Mouse (Mus musculus): ENCODE measurements around the gene Rxrb.

The Rxrb gene

DNA sequence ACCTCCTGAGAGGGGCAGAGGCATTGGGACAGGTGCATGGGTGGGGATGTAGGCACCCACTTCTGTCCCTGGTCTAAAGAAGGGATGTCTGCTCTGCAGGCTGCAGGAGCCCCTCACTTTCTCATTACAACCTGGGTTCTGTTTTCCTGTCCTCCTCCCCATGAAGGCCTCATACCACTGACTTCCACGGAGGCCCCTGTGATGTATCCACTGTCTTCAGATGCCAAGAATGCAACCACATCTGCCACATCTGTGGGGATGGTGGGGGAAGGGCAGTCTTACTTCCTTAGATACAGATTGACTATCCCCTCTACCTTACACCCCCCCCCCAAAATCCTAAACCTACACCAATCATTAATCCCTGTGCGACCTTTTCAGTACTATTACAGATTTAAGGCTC lies 5.4 kb upstream of the Rxrb start:
- no peak for DNase-seq

DNA sequence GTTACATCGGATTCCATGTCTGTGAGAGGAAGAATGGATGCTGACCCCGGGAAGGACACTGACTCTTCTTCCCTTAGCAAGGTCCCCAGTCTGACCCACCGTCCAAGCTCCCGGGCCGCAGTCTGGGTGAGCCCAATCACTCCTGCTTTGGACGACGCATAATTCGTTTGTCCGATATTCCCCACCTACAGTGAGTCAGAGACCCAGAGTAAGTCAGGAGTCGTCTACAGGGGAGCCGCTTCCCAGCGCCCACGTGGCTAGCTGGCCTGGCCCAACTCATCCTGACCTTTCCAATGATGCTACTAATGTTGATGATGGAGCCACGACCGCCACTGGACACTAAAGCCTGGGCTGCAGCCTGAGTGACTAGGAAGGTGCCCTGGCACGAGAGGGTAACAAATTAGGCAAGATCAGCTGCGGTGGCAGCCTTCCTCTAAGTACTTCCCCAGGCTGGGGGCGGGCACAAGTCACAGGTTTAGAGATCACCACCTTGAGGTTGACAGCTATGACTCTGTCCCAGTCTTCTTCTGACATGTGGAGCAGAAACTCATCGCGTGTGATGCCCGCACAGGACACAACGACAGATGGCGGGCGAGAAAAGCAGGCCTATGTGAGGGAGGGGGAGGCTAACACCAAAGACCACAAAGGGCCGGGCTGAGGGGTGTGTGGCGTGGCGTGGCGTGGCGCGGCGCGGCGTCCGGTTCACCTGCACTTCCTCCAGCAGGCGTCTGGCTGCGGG lies 4.5 kb upstream of the Rxrb start:
- peak; percentile 53 for DNase-seq

DNA sequence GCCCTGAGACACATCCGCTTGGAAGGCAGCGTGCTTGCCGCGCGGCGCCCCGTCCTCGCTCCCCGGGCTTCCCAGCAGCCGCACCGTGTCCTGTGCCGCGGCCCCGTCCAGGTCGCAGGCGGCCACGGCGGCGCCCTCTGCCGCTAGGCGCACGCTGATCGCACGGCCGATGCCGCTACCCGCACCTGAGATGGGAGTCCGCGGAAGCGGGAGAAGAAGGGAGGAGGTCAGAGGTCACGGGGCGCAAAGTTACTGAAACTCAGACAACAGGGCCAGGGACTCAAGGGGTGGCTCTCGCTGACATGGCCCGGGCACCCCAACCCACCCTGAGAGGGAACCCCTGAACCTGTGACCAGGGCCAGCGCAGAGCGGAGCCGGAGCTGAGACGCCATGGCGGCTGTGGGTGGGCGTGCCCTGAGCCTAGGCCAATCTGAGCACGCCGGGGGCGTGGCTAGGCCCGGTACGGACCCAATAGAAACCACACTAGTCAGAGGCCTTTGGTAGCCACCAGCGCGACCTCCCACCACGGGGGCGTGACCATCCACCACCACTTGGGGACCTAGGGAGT lies 3.9 kb upstream of the Rxrb start, which contains the start of gene H2-Ke6:
TSS of gene H2-Ke6 (minus strand) at position 405 of the 568 bp plus-strand sequence.
- DNase-seq, result peak; percentile 96

DNA sequence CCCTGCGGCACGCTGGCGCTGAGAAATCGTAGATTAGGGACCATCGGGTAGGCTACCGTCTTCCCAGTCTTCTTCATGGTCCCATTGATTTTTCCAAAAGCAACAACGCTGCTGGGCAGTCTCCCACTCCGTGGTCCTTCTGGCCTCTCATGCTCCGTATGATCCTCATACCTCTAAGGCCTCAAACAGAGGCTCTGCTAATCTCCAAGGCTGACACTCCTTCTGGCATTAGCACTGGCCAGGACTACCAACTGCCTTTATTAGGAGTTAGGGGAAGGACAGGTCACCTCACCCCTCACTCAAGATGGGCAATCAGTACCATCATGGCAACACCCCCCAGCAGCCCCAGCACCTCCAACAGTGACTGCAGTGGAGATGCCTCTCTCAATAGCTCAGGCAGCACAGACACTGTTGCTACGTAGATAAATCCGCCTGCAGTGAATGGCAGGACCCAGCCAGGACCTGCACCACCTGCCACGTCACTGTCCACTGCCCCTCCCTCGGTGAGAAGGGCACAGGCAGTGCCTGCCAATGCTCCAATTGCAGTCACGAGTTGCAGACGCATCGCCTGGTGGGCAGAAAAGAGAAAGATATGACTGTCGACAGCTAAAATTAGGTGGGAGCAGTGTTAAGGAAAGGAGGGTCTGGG lies 3.0 kb upstream of the Rxrb start:
- DNase-seq, result peak; percentile 2

DNA sequence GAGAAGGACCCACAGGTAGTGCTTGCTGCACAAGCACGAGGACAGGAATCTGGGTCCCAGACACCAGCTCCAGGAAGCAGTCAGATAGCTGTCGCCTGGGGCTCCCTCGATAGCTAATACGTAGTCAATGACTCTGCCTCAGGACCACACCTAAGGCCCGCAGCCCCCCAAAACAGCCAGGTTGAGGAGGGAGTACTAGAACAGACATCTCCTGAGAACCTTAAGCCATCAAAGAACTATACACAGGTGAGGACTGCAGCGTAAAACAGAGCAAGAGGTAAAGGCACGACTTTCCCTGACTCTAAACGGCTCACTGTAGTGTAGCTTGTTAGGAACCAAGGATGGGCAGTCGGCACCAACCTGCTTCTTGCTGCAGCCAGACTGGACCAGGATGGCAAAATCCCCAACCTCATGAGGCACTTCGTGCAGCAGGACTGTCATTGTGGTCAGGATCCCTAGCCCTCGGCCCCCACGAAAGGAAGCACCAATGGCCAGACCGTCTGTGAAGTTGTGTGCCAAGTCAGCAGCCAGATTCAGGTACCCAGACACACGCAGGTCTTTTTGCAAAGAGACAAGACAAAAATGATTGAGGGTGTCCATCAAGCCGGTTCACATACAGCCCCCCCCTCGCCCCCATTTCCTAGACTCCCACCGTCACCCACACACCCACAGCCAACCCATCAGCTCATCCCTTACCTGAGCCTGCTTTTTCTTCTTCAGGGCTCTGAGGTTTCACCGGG lies 2.3 kb upstream of the Rxrb start:
- no peak for DNase-seq

DNA sequence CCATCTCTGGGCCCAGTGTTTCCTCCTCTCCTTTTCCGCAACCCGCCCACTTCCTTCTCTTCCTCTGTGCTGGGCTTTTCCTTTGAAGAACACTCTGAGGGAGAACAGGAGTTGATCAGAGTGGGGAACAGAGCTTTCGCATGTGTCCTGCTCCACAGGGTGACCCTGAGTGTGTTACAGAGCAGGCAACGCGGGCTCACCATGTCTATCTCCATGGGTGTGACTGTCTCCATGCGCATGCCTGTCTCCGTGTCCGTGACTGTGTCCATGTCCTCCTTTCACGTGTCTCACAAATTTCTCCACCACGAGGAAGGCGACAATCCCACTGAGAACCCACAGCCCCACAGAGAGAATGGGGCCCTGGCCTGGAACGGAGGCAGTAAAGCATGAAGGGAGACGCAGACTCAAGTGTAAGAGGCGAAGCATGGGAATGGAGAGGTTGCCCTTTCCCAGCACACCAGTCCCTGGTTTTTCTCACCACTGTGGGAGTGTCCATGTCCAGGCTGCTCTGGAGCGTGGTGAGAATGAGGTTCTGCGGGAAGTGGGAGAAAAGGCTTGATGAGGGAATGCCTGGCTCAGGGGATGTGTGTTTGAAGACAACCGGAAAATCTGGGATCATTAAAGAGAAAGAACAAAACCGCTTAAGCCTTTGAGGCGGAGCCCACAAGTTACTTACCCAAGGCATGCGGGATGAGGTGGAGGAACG lies 1.6 kb upstream of the Rxrb start:
- DNase-seq, result no peak

DNA sequence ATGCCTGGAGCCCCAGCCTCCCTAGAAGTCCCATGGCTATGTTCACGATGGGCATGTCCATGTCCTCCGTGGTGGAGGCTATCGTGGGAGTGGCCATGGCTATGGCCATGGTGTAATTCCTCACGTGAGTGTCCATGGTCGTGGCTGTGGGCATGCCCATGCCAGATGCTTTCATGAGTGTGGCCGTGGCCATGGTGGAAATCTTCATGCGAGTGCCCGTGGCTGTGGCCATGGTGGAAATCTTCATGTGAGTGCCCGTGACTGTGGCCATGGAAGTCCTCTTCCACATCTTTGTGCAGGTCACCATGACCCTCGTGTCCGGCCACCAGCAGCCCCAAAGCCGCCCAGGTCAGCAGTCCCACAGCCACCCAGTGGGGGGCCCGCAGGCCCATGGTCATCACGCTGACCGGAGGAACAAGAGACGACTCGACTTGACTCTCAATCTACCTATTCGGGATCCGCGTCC lies 718 bp upstream of the Rxrb start:
- no peak for DNase-seq

DNA sequence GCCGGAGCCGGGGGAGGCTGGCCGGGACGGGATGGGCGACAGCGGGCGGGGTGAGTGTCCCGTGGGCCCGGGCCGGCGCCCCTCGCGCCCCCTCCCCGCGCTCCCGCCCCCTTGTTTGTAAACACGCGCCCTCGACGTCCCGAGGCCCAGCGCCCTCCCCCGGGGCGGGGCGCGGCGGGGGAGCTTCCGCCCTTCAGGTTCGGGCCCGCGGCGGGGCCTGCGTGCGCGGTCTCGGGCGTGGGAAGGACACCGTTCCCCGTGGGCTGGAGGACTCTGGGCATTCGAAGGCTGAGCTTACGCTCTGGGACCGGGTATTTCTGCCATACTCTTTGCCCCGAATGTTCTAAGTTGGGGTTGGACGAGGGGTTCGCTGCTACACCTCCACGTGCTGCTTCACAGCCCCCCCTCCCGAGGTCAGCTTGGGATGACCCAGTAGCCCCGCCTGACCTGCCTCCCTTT lies 591 bp downstream of the Rxrb start:
- DNase-seq, result peak; percentile 80

DNA sequence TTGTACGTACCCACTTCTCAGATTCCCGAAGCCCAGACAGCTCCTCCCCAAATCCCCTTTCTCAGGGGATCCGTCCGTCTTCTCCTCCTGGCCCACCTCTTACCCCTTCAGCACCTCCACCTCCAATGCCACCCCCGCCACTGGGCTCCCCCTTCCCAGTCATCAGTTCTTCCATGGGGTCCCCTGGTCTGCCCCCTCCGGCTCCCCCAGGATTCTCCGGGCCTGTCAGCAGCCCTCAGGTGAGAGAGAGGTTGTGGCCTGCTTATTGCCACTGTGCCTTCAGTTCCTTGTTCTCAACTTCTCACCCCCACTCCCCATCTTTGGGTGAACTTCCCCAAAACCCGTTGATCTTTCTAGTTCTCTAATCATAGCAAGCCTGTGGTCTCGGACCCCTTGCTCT lies 1.2 kb downstream of the Rxrb start:
- no peak for DNase-seq

DNA sequence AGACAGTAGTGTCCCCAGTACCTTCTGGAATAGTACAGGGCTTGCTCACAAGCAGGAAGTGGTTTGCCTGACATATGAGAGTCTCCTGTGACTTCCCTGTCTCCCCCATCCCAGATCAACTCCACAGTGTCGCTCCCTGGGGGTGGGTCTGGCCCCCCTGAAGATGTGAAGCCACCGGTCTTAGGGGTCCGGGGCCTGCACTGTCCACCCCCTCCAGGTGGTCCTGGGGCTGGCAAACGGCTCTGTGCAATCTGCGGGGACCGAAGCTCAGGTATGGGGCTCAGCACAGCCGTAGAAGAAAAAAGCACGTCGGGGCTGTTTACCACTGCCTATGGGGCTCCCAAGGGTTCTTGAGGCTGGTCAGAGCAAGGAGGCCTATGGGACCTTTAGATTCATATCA lies 1.8 kb downstream of the Rxrb start:
- no peak for DNase-seq

DNA sequence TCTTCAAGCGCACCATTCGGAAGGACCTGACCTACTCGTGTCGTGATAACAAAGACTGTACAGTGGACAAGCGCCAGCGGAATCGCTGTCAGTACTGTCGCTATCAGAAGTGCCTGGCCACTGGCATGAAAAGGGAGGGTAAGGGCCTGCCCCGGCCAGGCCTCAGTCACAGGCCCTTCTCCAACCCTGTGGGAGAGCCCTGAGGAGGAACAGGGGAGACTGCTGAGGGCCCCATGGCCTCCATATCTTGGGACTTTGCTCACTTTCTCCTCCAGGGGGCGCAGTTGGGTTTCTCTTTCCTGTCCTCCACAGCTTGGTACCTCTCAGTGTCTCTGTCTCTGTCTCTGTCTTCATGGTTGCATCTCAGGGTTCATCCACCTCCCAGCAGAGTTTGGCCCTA lies 2.5 kb downstream of the Rxrb start:
- DNase-seq, result peak; percentile 77

DNA sequence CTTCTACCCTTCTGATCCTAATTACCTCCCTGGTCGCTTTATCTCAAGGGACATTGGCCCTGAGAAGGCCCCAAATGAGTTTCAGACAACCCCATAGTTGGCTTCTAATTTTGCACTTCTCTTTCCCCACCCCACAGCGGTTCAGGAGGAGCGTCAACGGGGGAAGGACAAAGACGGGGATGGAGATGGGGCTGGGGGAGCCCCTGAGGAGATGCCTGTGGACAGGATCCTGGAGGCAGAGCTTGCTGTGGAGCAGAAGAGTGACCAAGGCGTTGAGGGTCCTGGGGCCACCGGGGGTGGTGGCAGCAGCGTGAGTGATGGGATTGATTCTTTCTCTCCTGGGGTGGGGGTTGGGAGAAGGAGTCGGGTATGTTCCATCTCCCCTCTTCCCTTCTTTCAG lies 3.9 kb downstream of the Rxrb start:
- DNase-seq, result no peak

DNA sequence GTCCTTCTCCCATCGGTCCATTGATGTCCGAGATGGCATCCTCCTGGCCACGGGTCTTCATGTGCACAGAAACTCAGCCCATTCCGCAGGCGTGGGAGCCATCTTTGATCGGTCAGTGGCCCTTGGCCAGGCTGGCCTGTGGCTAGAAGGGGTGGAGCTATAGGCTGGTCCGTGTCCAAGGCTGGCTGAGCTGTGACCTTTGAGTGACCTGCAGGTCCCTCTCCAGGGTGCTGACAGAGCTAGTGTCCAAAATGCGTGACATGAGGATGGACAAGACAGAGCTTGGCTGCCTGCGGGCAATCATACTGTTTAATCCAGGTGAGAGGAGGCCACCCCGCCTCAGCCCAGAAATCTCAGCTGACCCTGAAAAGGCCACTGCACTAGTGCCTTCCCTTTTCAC lies 5.0 kb downstream of the Rxrb start:
- DNase-seq, result peak; percentile 37

DNA sequence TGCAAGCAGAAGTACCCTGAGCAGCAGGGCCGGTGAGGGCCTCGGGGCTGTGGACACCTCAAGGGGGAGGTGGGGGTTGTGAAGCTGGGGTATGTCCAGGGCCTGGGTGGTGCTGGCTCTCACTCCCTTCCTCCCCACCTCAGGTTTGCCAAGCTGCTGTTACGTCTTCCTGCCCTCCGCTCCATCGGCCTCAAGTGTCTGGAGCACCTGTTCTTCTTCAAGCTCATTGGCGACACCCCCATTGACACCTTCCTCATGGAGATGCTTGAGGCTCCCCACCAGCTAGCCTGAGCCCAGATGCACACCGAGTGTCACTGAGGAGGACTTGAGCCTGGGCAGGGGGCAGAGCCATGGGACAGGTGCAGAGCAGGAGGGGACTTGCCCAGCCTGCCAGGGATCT lies 5.6 kb downstream of the Rxrb start:
- no peak for DNase-seq

DNA sequence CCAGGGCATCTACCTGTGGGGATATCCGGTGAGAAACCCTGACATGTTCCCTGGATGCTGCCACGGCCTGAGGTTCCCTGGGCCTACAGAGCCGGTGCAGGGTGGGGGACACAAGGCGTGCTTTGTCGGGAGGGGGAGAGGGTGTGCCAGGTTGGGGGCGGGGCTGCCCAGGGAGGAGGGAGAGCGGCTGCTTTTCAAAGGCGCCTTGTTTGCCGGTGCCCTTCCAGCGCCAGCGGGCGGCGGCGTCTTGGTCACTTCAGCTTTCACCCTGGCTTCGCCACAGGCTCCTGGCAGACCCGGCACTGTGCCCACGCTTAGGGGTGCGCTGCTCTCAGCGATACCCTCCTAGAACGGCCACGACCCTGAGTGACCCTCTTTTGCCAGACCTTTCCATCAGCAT lies 6.8 kb downstream of the Rxrb start:
- DNase-seq, result peak; percentile 34

DNA sequence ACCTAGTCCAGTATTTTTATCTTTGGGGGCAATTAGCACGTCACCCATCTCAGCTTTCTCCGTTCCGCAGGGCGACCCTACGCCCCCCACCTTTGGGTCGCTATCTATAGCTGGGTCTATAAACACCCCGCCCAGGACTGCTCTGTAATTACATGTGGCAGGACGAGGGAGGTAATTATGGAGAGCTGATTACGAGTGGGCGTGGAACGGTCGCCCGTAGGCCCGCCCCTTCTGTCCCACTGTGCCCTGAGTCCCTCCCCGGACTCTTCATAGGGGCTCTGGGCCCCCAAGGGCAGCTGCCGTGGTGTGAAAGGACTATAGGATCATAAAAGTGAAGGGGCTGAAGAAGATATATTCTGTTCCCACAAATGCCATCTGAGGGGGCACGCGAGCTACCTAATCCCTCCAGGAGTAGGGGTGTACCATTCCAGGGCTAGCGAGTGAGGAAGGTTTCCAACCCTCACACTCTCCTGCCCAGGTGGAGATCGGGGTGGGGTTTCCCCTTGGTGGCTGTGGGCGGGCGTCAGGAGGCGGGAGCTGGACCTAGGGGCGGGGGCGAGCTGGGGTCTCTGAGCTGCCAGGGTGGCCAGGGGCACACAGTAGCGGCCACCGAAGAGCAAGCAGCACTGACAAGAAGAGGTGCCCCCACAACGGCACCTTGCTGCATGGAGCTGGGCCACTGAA lies 7.4 kb downstream of the Rxrb start, which contains the start of gene Col11a2:
TSS of gene Col11a2 (plus strand) at position 560 of the 684 bp plus-strand sequence.
- no peak for DNase-seq

DNA sequence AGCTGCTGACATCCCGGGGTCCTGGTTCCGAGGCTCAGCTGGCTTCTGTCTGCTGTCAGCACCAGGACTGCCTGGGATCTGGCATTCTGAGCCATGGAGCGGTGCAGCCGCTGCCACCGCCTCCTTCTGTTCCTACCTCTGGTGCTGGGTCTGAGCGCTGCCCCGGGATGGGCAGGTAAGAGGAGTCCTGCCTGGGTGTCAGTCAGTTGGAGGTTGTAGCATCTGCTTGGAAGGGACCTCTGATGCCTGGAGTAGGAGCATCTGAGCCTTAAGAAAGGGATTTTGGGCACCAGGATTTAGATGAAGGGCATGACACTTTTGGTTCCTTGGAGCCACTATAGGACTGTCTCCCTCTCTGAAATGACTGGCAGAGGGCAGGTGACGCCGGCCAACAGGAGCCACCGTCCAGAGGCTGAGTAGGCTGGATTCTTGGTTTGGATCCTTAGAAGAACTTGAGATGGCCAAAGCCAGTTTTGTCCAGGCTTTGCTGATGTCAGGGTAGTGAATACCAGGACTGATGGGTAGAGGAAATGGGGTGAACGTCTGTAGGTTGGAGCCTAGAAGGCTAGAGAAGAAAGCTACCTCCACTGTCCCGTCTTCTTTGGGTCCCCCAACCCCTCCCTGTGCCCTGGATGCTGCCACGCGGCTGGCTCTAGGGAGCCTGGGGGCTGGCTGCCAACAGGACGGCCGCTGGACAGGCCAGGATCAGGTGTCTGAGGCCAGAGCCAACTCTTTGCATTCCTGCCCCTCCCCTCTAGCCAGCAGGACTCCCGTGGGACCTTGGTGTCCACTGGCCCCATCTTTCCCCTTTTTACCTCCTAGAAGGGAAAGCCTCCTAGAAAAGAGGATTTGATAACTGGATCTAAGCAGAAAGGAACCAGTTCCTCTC lies 8.2 kb downstream of the Rxrb start:
- DNase-seq, result no peak

DNA sequence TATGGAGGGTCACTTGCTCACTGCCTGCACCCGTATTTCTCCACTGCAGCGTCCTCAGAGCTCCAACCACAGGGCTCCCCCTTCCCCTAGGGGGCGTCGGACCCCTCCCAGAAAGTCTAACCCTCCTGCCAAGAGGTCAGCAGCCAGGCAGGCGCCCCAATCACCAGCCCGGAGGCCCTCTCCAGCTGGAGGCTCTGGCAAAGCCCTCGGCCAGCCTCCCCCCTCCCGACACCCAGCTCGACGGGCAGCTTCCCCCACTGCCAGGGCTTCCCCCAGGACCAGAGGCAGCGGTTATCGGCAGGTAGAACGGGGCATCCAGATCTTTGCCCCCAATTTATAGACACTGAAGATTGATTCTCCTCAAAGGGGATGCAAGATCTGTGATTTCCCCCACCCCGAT lies 14.3 kb downstream of the Rxrb start:
- no peak for DNase-seq

DNA sequence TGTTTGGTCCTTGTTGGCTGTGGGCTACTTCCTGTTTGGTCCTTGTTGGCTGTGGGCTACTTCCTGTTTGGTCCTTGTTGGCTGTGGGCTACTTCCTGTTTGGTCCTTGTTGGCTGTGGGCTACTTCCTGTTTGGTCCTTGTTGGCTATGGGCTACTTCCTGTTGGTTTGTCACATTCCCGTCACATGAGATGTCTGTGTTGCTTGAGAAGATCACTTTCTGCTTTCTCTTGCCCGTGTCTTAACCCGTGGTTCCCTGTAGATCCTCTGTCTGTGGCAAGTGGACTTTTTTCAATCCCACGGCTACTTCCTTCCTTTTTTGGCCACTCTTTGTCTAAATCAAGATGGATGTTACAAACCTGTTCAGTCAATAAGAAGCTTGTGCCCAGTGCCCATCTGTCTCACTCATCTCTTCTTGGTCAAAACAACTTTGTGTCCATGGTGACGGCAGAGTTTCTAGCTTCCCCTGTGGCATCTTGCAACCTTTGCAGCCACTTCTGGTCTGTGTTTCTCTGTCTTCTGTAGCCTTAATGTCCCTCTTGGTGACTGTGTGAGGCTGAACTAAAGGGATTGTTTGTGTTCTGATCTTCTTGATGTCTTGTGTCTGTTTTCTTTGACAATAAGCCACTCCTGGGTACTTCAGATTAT lies 15.9 kb downstream of the Rxrb start:
- no peak for DNase-seq

DNA sequence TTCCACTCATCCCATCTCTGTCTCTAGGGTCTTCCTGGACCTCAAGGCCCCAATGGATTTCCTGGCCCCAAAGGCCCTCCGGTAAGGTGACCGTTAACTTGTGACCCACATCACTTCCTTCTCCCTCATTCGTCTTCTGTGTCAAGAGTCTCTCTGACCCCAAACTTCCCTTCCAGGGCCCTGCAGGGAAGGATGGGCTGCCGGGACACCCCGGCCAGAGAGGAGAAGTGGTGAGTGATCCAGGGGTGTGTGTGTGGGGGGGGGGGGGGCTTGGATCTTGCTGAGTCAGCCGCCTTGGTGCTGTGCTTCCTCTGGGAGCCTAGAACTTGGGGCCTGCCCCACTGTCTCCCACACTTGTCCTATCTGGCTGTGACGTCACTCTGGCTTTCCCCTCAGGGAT lies 25.6 kb downstream of the Rxrb start:
- peak; percentile 36 for DNase-seq
